ENCODE assay signal across 16 mouse cellular contexts in the genomic region with DNA sequence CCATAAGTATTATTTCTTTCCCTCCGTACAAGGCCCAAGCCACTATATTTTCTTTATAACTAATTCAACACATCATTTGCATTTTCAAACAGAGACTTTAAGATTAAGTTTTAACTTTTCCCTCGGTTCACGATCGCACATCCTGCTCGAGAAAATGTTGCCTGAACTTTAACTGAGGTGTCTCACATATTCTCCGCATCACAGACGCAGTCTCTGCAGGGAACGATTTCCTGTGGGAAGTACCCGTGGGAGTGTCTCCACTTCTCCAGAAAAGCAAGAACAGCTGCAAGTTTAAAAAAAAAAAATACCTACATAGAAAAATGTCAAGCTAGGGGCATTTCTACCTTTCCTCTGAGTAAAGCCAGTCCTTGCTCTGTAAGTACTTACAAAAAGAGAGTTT.
"Had no signal": no experiment of that assay in that cellular context is flagged by ENCODE, and none has a peak within 500 bp of the region (broad histone marks: within the 10 kb centered on the region; RNA-seq: fewer than 3 reads in every experiment).

No protein-coding gene starts in this region.

- H3K9ac ChIP-seq: kidney, embryonic 15.5 days; liver, embryonic 12.5 days; liver, embryonic 15.5 days; lung, embryonic 15.5 days had no signal

- H3K27me3 ChIP-seq: kidney, embryonic 15.5 days; liver, embryonic 12.5 days; liver, embryonic 15.5 days; lung, embryonic 15.5 days had no signal

- H3K4me1 ChIP-seq: kidney, embryonic 15.5 days; liver, embryonic 12.5 days; liver, embryonic 15.5 days; lung, embryonic 15.5 days had no signal

- H3K4me2 ChIP-seq: kidney, embryonic 15.5 days; liver, embryonic 12.5 days; liver, embryonic 15.5 days; lung, embryonic 15.5 days; midbrain, embryonic 11.5 days had no signal

- DNase-seq: kidney, adult 2 months; kidney, postnatal 14 days; layer of hippocampus, postnatal 36 days; liver; lung, adult 18-20 months; lung, postnatal 10 days; lung, postnatal 4 days; midbrain, embryonic 14.5 days; thymus, postnatal 25 days had no signal

- H3K27ac ChIP-seq: kidney, embryonic 15.5 days; liver, embryonic 12.5 days; liver, embryonic 15.5 days; lung, embryonic 15.5 days; stomach, postnatal 0 days had no signal

- H3K4me3 ChIP-seq: kidney, embryonic 15.5 days; liver, embryonic 12.5 days; liver, embryonic 15.5 days; lung, embryonic 15.5 days had no signal

- ATAC-seq: intestine, postnatal 0 days; liver, embryonic 12.5 days had no signal

- H3K9me3 ChIP-seq: kidney, embryonic 15.5 days; liver, embryonic 12.5 days; liver, embryonic 15.5 days; lung, embryonic 15.5 days had no signal

- H3K36me3 ChIP-seq: kidney, embryonic 15.5 days; liver, embryonic 12.5 days; liver, embryonic 15.5 days; lung, embryonic 15.5 days had no signal
